Mouse (Mus musculus) intestine, embryonic 16.5 days (tissue): Measurements from ENCODE around the gene 2700049A03Rik. TPM values are rescaled to one million over a fixed set of nuclear protein-coding genes. Genes with fewer than 3 reads are reported as not detected.

Experiments
- ATAC-seq: fragments of 200-750 bp; cut with Nextera tagmentation; 2 replicates; pipeline ENCODE4 v1.8.0; 2017; ENCODE audit warnings: moderate TSS enrichment, moderate library complexity
- H3K27ac ChIP-seq: fragments of 300-500 bp; sonication (generic); 2 replicates; pipeline ENCODE4 v1.5.1; 2014; ENCODE audit warnings: mild to moderate bottlenecking, low read length
- H3K27me3 ChIP-seq: fragments of 300-500 bp; sonication (generic); replicated peaks from 2 replicates; pipeline ENCODE4 v1.6.1; 2014; ENCODE audit warnings: low read length, control low read depth, mixed read lengths; ENCODE audit not compliant: control insufficient read depth, insufficient read depth
- H3K36me3 ChIP-seq: fragments of 300-500 bp; sonication (generic); 2 replicates; pipeline ENCODE4 v1.6.1; 2014; ENCODE audit warnings: low read length, control low read depth; ENCODE audit not compliant: control insufficient read depth, insufficient read depth
- H3K4me1 ChIP-seq: fragments of 300-500 bp; sonication (generic); 2 replicates; pipeline ENCODE4 v1.6.1; 2014; ENCODE audit warnings: low read length, control low read depth, mixed read lengths; ENCODE audit not compliant: control insufficient read depth, insufficient read depth
- H3K4me2 ChIP-seq: fragments of 300-500 bp; sonication (generic); 2 replicates; pipeline ENCODE4 v1.6.1; 2014; ENCODE audit warnings: low read depth, low read length, control low read depth
- H3K4me3 ChIP-seq: fragments of 300-500 bp; sonication (generic); 2 replicates; pipeline ENCODE4 v1.5.1; 2014; ENCODE audit warnings: mild to moderate bottlenecking, low read length
- H3K9ac ChIP-seq: fragments of 300-500 bp; sonication (generic); 2 replicates; pipeline ENCODE4 v1.6.1; 2014; ENCODE audit warnings: low read depth, low read length
- H3K9me3 ChIP-seq: fragments of 300-500 bp; sonication (generic); 2 replicates; pipeline ENCODE4 v1.6.1; 2016; ENCODE audit warnings: low read length, control low read depth; ENCODE audit not compliant: control insufficient read depth
- WGBS: fragments of 180-500 bp; shearing (Covaris S2); extraction: QIAGEN DNeasy Blood & Tissue Kit; methylation state at CpG from one replicate; pipeline ENCODE4 v1.1.7; 2014; 5-methylcytosine and 5-hydroxymethylcytosine counted together
- polyA plus RNA-seq: library from polyadenylated mRNA; unstranded; fragments of >200 nt; fragmentation: Nextera tagmentation; extraction: Ambion mirVana; gene quantifications from 2 replicates; pipeline ENCODE4 v1.2.1, GENCODE M21; 2015

2700049A03Rik gene
- polyA plus RNA-seq, 1 experiment from 2014 or later: 11.0 TPM

DNA sequence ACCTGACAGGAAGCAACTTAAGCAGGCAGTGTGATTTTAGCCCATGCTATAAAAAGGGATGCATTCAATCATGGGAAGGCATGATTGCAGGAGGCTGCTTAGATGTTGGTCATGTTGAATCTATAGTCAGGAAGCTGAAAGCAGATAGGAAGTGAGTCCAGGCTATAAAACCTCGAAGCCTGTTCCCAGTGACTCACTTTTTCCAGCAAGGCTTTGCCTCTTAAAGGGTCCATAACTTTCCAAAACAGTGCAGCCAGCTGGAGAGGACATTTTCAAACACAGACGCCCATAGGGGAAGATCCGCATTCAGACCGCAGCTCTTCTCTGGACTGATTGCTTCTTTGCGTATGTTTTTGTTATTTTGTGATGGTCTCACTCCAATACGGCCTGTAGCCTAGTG is 18.3 kb downstream of the 2700049A03Rik start:
- Histone ChIP-seq H3K36me3 (0 out of 2 replicates have a peak, but pooled peaks cover 6% of the 10 kb centered on the region), H3K4me1 (no peaks in the 10 kb centered on the region)
- no peak for ATAC-seq

DNA sequence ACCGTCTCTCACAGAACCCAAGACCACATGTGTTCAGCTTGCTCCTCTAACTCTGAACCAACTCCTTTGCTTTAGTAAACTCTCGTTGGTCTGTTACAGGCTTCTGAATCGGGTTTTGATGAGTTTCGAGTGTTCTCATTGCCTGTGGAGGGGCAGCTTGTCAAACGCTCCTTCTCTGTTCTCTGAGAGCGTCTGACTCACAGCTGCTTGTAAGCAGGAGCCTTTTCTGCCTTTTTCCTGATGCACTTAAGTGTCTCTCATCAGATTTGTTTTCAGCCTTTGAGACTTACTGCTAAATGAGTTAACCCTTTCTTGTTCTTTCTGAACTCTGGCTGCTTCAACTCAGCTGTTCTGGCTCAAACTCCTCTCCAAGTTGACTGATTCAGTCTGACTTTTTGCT is 21.3 kb downstream of the 2700049A03Rik start:
- WGBS: 80% methylated on average over 6 of the region's 6 CpGs

More for the DNA sequence above, 18.3 kb downstream of the 2700049A03Rik start:
- Histone ChIP-seq H3K4me3 (no peak overlapping the region), H3K9me3 (no peaks in the 10 kb centered on the region), H3K27me3 (no peaks in the 10 kb centered on the region), H3K9ac (no peak overlapping the region), H3K4me2 (no peak overlapping the region), H3K27ac (no peak overlapping the region)
- 92% methylated on average over 6 of the region's 6 CpGs for WGBS

GRCm38 (mm10) chr12:71164410-71164809 is 27.8 kb downstream of the 2700049A03Rik start:
- no peak overlapping the region for H3K27ac ChIP-seq

More for the DNA sequence above, 21.3 kb downstream of the 2700049A03Rik start:
- Histone ChIP-seq H3K9ac (no peak overlapping the region), H3K9me3 (no peaks in the 10 kb centered on the region), H3K4me2 (no peak overlapping the region), H3K4me3 (no peak overlapping the region), H3K4me1 (no peaks in the 10 kb centered on the region), H3K27ac (no peak overlapping the region), H3K36me3 (0 out of 2 replicates have a peak, but pooled peaks cover 6% of the 10 kb centered on the region), H3K27me3 (no peaks in the 10 kb centered on the region)
- ATAC-seq: no peak

GRCm38 (mm10) chr12:71169911-71170310 is 33.3 kb downstream of the 2700049A03Rik start:
- ATAC-seq: no peak
- Histone ChIP-seq H3K4me3 (no peak overlapping the region), H3K36me3 (peaks cover 4% of the 10 kb centered on the region; the same call in 1 of the 2 replicates), H3K9ac (no peak overlapping the region), H3K27me3 (no peaks in the 10 kb centered on the region), H3K9me3 (no peaks in the 10 kb centered on the region), H3K27ac (no peak overlapping the region), H3K4me2 (no peak overlapping the region), H3K4me1 (no peaks in the 10 kb centered on the region)
- WGBS: 96% methylated on average over 1 of the region's 1 CpGs

More at GRCm38 (mm10) chr12:71164410-71164809, 27.8 kb downstream of the 2700049A03Rik start:
- no peak overlapping the region for H3K4me2 ChIP-seq
- 95% methylated on average over 9 of the region's 9 CpGs for WGBS
- no peaks in the 10 kb centered on the region for H3K9me3 ChIP-seq
- no peaks in the 10 kb centered on the region for H3K36me3 ChIP-seq
- H3K4me3 ChIP-seq: no peak overlapping the region
- no peak overlapping the region for H3K9ac ChIP-seq
- no peaks in the 10 kb centered on the region for H3K4me1 ChIP-seq
- ATAC-seq: no peak
- no peaks in the 10 kb centered on the region for H3K27me3 ChIP-seq

GRCm38 (mm10) chr12:71183736-71184135 is 47.1 kb downstream of the 2700049A03Rik start:
- no peak overlapping the region for H3K9ac ChIP-seq
- no peaks in the 10 kb centered on the region for H3K4me1 ChIP-seq
- H3K4me3 ChIP-seq: no peak overlapping the region
- 93% methylated on average over 3 of the region's 3 CpGs for WGBS
- no peaks in the 10 kb centered on the region for H3K27me3 ChIP-seq
- H3K9me3 ChIP-seq: no peaks in the 10 kb centered on the region
- ATAC-seq: no peak
- no peak overlapping the region for H3K4me2 ChIP-seq
- no peak overlapping the region for H3K27ac ChIP-seq
- H3K36me3 ChIP-seq: peaks cover 6% of the 10 kb centered on the region

DNA sequence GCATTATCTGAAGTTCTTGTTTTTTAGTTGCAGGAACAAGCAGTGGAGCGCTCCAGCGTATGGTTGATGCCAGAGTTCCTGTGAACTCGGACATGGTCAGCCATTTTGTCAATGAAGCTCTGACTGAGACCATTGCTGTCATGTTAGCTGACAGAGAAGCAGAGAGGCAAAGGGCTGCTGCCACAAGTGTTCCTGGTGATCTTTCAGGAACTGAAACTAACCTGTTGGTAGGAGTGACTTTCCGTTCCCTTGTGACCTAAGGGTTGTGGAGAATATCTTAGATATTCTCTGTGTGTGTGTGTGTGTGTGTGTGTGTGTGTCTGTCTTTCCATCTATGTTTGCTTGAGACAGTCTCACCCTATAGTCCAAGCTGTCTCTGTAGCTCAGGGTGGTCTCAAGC is 47.7 kb downstream of the 2700049A03Rik start:
- ATAC-seq: no peak
- H3K4me1 ChIP-seq: no peaks in the 10 kb centered on the region
- H3K27me3 ChIP-seq: no peaks in the 10 kb centered on the region
- no peak overlapping the region for H3K27ac ChIP-seq
- WGBS: 98% methylated on average over 4 of the region's 4 CpGs
- no peak overlapping the region for H3K4me3 ChIP-seq
- H3K9ac ChIP-seq: no peak overlapping the region
- no peak overlapping the region for H3K4me2 ChIP-seq
- no peaks in the 10 kb centered on the region for H3K9me3 ChIP-seq
- H3K36me3 ChIP-seq: peaks cover 6% of the 10 kb centered on the region

- no peak overlapping the region for H3K4me2 ChIP-seq
- H3K9ac ChIP-seq: no peak overlapping the region
- 64% methylated on average over 8 of the region's 8 CpGs for WGBS
- peaks cover 9% of the 10 kb centered on the region; the same call in 1 of the 2 replicates for H3K36me3 ChIP-seq
- no peak for ATAC-seq
- H3K4me3 ChIP-seq: no peak overlapping the region
- H3K27ac ChIP-seq: no peak overlapping the region
- H3K27me3 ChIP-seq: no peaks in the 10 kb centered on the region
- no peaks in the 10 kb centered on the region for H3K9me3 ChIP-seq
- H3K4me1 ChIP-seq: no peaks in the 10 kb centered on the region
These were observed 56.1 kb downstream of the 2700049A03Rik start for GRCm38 (mm10) chr12:71192705-71193104.

DNA sequence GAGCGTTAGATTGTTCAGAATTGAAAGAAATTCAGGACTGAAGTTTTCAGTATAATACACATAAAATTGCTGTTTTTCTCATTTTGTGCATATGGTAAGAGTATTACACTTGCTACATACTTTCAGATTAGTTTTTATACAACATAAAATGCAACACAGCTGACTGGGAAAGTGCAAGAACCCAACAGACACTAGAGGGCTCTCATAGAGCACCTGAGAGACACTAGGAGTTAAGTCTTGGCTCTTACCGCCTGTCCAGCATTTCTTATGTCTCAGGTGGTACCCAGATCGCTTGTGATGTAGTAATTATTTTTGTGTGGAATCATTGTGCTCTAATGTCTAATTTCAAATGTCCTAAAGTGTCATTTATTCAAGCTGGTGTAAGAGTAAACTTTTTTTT is 61.0 kb downstream of the 2700049A03Rik start:
- no peaks in the 10 kb centered on the region for H3K9me3 ChIP-seq

GRCm38 (mm10) chr12:71201753-71202152 is 65.1 kb downstream of the 2700049A03Rik start:
- Histone ChIP-seq H3K9ac (no peak overlapping the region), H3K4me2 (no peak overlapping the region), H3K27me3 (no peaks in the 10 kb centered on the region), H3K27ac (no peak overlapping the region), H3K36me3 (no peaks in the 10 kb centered on the region; the same call in 1 of the 2 replicates), H3K4me3 (no peak overlapping the region), H3K9me3 (no peaks in the 10 kb centered on the region), H3K4me1 (no peaks in the 10 kb centered on the region)
- 61% methylated on average over 5 of the region's 5 CpGs for WGBS
- no peak for ATAC-seq

More for the DNA sequence above, 61.0 kb downstream of the 2700049A03Rik start:
- Histone ChIP-seq H3K4me2 (no peak overlapping the region), H3K4me3 (no peak overlapping the region), H3K4me1 (no peaks in the 10 kb centered on the region), H3K9ac (no peak overlapping the region), H3K36me3 (peaks cover 5% of the 10 kb centered on the region; the same call in 1 of the 2 replicates), H3K27me3 (no peaks in the 10 kb centered on the region), H3K27ac (no peak overlapping the region)
- 55% methylated on average over 3 of the region's 3 CpGs for WGBS
- ATAC-seq: no peak

DNA sequence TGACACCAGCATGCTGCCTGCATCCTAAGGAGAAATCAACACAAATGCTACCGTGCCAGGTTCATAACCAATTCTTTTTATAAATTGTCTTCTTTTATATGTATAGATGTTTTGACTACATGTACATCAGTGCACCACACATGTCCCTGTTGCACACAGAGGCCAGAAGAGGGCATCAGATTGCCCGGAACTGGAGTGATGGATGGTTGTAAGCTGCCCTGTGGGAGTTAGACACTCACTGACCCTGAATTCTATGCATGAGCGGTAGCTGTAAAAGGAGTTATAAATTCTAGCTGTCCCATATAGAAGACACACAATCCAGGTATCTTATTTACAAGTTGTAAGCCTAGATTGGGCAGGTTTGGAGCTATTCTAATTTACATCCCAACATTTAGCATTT is 67.7 kb downstream of the 2700049A03Rik start:
- Histone ChIP-seq H3K4me2 (no peak overlapping the region), H3K36me3 (no peaks in the 10 kb centered on the region; the same call in 1 of the 2 replicates), H3K4me3 (no peak overlapping the region), H3K9me3 (no peaks in the 10 kb centered on the region), H3K9ac (no peak overlapping the region), H3K27ac (no peak overlapping the region), H3K4me1 (no peaks in the 10 kb centered on the region), H3K27me3 (no peaks in the 10 kb centered on the region)
- ATAC-seq: no peak
- 84% methylated on average over 3 of the region's 3 CpGs for WGBS
